22 mouse cellular contexts compared by ENCODE assay signal in genomic region chr13:113582024-113582423, GRCm38 (mm10).
"Had no signal": no experiment of that assay in that cellular context is flagged by ENCODE, and none has a peak within 500 bp of the region (broad histone marks: within the 10 kb centered on the region; RNA-seq: fewer than 3 reads in every experiment).

No protein-coding gene starts in this region.

- H3K27me3 ChIP-seq: heart, embryonic 13.5 days; heart, embryonic 15.5 days; hindbrain, embryonic 13.5 days; hindbrain, embryonic 15.5 days; limb, embryonic 13.5 days; limb, embryonic 15.5 days had no signal

- H3K9me3 ChIP-seq: heart, embryonic 13.5 days; heart, embryonic 15.5 days; hindbrain, embryonic 13.5 days; hindbrain, embryonic 15.5 days; limb, embryonic 13.5 days; limb, embryonic 15.5 days; liver, embryonic 12.5 days had no signal

- H3K9ac ChIP-seq: forebrain, postnatal 0 days; heart, embryonic 13.5 days; heart, embryonic 15.5 days; hindbrain, embryonic 13.5 days; hindbrain, embryonic 15.5 days; limb, embryonic 13.5 days; limb, embryonic 15.5 days; liver, embryonic 12.5 days; liver, embryonic 14.5 days had no signal

- H3K4me3 ChIP-seq: heart, adult 2 months; heart, embryonic 13.5 days; heart, embryonic 15.5 days; hindbrain, embryonic 13.5 days; hindbrain, embryonic 15.5 days; limb, embryonic 13.5 days; limb, embryonic 15.5 days; liver, embryonic 12.5 days had no signal

- DNase-seq: forebrain, postnatal 0 days; gastrocnemius, postnatal 14 days; gastrocnemius, postnatal 36 days; heart, adult 2 months; heart, postnatal 14 days; heart, postnatal 36 days; kidney, adult 18-20 months; kidney, adult 9 months; layer of hippocampus, adult 9-11 months; layer of hippocampus, postnatal 36 days; left cerebral cortex, postnatal 4 days had no signal

- H3K27ac ChIP-seq: heart, adult 2 months; heart, embryonic 13.5 days; heart, embryonic 15.5 days; hindbrain, embryonic 13.5 days; hindbrain, embryonic 15.5 days; hindbrain, postnatal 0 days; limb, embryonic 13.5 days; limb, embryonic 15.5 days; liver, embryonic 12.5 days; liver, embryonic 14.5 days had no signal

- H3K4me2 ChIP-seq: heart, embryonic 11.5 days; heart, embryonic 13.5 days; heart, embryonic 15.5 days; hindbrain, embryonic 13.5 days; hindbrain, embryonic 15.5 days; limb, embryonic 13.5 days; limb, embryonic 15.5 days; liver, embryonic 12.5 days had no signal

- ATAC-seq: forebrain, postnatal 0 days; hindbrain, postnatal 0 days; intestine, embryonic 16.5 days; liver, embryonic 12.5 days had no signal

- H3K36me3 ChIP-seq: heart, embryonic 13.5 days; heart, embryonic 15.5 days; hindbrain, embryonic 13.5 days; hindbrain, embryonic 15.5 days; limb, embryonic 13.5 days; limb, embryonic 15.5 days; liver, embryonic 12.5 days had no signal

- H3K4me1 ChIP-seq: heart, embryonic 15.5 days; limb, embryonic 15.5 days; liver, embryonic 12.5 days had no signal
